Mouse (Mus musculus) adrenal gland, adult 8-10 months (tissue): ENCODE measurements at regions not wholly inside any gene's neighbourhood (a gene's known extent, or its start where the extent isn't known, plus 50 kb on each side); places are given as distances from the start of the nearest gene placed in this dataset.

Experiments used
- DNase-seq: peaks from one replicate; pipeline ENCODE4 v3.0.0; 2022

GRCm38 (mm10) chr13:43913476-43913875, 128.9 kb downstream of the Cd83 start:
- DNase-seq = no peak

GRCm38 (mm10) chr13:43919781-43920420, 135.3 kb downstream of the Cd83 start:
- DNase-seq = no peak

- DNase-seq = no peak
These were observed 145.8 kb downstream of the Cd83 start for GRCm38 (mm10) chr13:43930081-43930981.

GRCm38 (mm10) chr13:43932946-43933345, 148.4 kb downstream of the Cd83 start:
- no peak for DNase-seq

GRCm38 (mm10) chr13:43935284-43935683, 150.7 kb downstream of the Cd83 start:
- DNase-seq = peak; percentile 57

- DNase-seq = no peak
These were observed 151.9 kb downstream of the Cd83 start for GRCm38 (mm10) chr13:43936504-43936903.

GRCm38 (mm10) chr13:43938611-43939010, 154.0 kb downstream of the Cd83 start:
- DNase-seq = no peak

- DNase-seq = no peak
These were observed 154.8 kb downstream of the Cd83 start for GRCm38 (mm10) chr13:43939375-43939774.

GRCm38 (mm10) chr13:43941731-43942130, 157.2 kb downstream of the Cd83 start:
- no peak for DNase-seq

- no peak for DNase-seq
These were observed 164.0 kb downstream of the Cd83 start for GRCm38 (mm10) chr13:43948606-43949005.

GRCm38 (mm10) chr13:43949740-43950643, 165.4 kb downstream of the Cd83 start:
- DNase-seq = no peak

- DNase-seq = no peak
These were observed 167.9 kb downstream of the Cd83 start for GRCm38 (mm10) chr13:43952491-43952890.

GRCm38 (mm10) chr13:43952972-43953592, 168.5 kb downstream of the Cd83 start:
- no peak for DNase-seq

- no peak for DNase-seq
These were observed 170.3 kb downstream of the Cd83 start for GRCm38 (mm10) chr13:43954714-43955393.

GRCm38 (mm10) chr13:43957046-43957445, 172.5 kb downstream of the Cd83 start:
- no peak for DNase-seq

GRCm38 (mm10) chr13:43959121-43959572, 174.6 kb downstream of the Cd83 start:
- DNase-seq = no peak

- DNase-seq = no peak
These were observed 176.6 kb downstream of the Cd83 start for GRCm38 (mm10) chr13:43961047-43961690.

- DNase-seq = no peak
These were observed 177.4 kb downstream of the Cd83 start for GRCm38 (mm10) chr13:43961987-43962386.

GRCm38 (mm10) chr13:43963321-43963720, 178.7 kb downstream of the Cd83 start:
- no peak for DNase-seq

- no peak for DNase-seq
These were observed 180.8 kb downstream of the Cd83 start for GRCm38 (mm10) chr13:43965256-43965905.

- DNase-seq = no peak
These were observed 182.9 kb downstream of the Cd83 start for GRCm38 (mm10) chr13:43967516-43967915.
